Mouse (Mus musculus) liver, postnatal 0 days (tissue): Measurements from ENCODE around the gene Shisa6.

Experiments used
- CTCF ChIP-seq: sonication (generic); IDR thresholded peaks from 2 replicates; pipeline ENCODE4 v1.5.1; 2016; ENCODE audit warnings: antibody characterized with exemption, low read depth
- EP300 ChIP-seq: IDR thresholded peaks from 2 replicates; pipeline ENCODE4 v1.6.1; 2016; ENCODE audit warnings: antibody characterized with exemption, low read depth, mild to moderate bottlenecking

- no peak for TF ChIP-seq CTCF
- TF ChIP-seq EP300: no peak
Measured at GRCm38 (mm10) chr11:66528146-66528545, 2.4 kb upstream of the Shisa6 start.
